13 mouse cellular contexts compared by ENCODE assay signal in genomic region chr7:141441460-141441859, GRCm38 (mm10). TPM values are rescaled to one million over a fixed set of nuclear protein-coding genes. Genes with fewer than 3 reads are reported as not detected.
DNase-seq lines count a peak whose midpoint lies in the region; ATAC-seq and TF ChIP-seq lines count a peak whose summit lies in the region.
"Had no signal": no experiment of that assay in that cellular context is flagged by ENCODE, and none has a peak within 500 bp of the region (broad histone marks: within the 10 kb centered on the region; RNA-seq: fewer than 3 reads in every experiment).

No protein-coding gene starts in this region.

- H3K4me2 ChIP-seq in heart, embryonic 12.5 days: 0 out of 2 replicates have a peak overlapping the region, but pooled peaks have one; percentile 89
- no peak overlapping the region; the same call in 1 of the 2 replicates for H3K4me2 ChIP-seq in heart, embryonic 11.5 days
- no peak overlapping the region for H3K4me2 ChIP-seq in midbrain, embryonic 13.5 days (replicated peaks)
- no peak overlapping the region for H3K4me2 ChIP-seq in midbrain, embryonic 16.5 days (ENCODE audit: low read length)
- no peak overlapping the region for H3K4me2 ChIP-seq in myocyte (ENCODE audit: low read depth)

- no peak overlapping the region for H3K27ac ChIP-seq in heart, embryonic 12.5 days (ENCODE audit: poor library complexity, severe bottlenecking)
- H3K27ac ChIP-seq in heart, embryonic 11.5 days (ENCODE audit: low read depth, low read length): no peak overlapping the region
- no peak overlapping the region for H3K27ac ChIP-seq in midbrain, embryonic 13.5 days
- H3K27ac ChIP-seq in midbrain, embryonic 16.5 days (ENCODE audit: low read length): no peak overlapping the region

- H3K9me3 ChIP-seq in heart, embryonic 12.5 days (replicated peaks): no peaks in the 10 kb centered on the region
- H3K9me3 ChIP-seq in heart, embryonic 11.5 days (replicated peaks; ENCODE audit: control insufficient read depth, low read length): no peaks in the 10 kb centered on the region
- no peaks in the 10 kb centered on the region for H3K9me3 ChIP-seq in midbrain, embryonic 13.5 days
- no peaks in the 10 kb centered on the region for H3K9me3 ChIP-seq in midbrain, embryonic 16.5 days (replicated peaks; ENCODE audit: control insufficient read depth, low read length, poor library complexity, severe bottlenecking)

- peaks cover 32% of the 10 kb centered on the region for H3K36me3 ChIP-seq in heart, embryonic 12.5 days
- H3K36me3 ChIP-seq in heart, embryonic 11.5 days (ENCODE audit: control insufficient read depth, insufficient read depth, low read length): peaks cover 6% of the 10 kb centered on the region; the same call in 1 of the 2 replicates
- H3K36me3 ChIP-seq in midbrain, embryonic 13.5 days: peaks cover 11% of the 10 kb centered on the region
- no peaks in the 10 kb centered on the region for H3K36me3 ChIP-seq in midbrain, embryonic 16.5 days (ENCODE audit: control insufficient read depth, insufficient read depth, low read length)
- no peaks in the 10 kb centered on the region for H3K36me3 ChIP-seq in myocyte (ENCODE audit: control insufficient read depth, insufficient read depth)

- H3K27me3 ChIP-seq in heart, embryonic 12.5 days (replicated peaks): no peaks in the 10 kb centered on the region
- H3K27me3 ChIP-seq in heart, embryonic 11.5 days (ENCODE audit: control insufficient read depth, insufficient read depth, low read length): no peaks in the 10 kb centered on the region
- H3K27me3 ChIP-seq in midbrain, embryonic 13.5 days: no peaks in the 10 kb centered on the region
- no peaks in the 10 kb centered on the region for H3K27me3 ChIP-seq in midbrain, embryonic 16.5 days (ENCODE audit: control insufficient read depth, insufficient read depth, low read depth, low read length)
- H3K27me3 ChIP-seq in myocyte (ENCODE audit: control insufficient read depth, insufficient read depth, insufficient read length): no peaks in the 10 kb centered on the region

- WGBS in heart, embryonic 12.5 days: 90% methylated on average over 9 of the region's 9 CpGs
- WGBS in heart, embryonic 11.5 days (ENCODE audit: insufficient replicate concordance): 91% methylated on average over 9 of the region's 9 CpGs
- 95% methylated on average over 9 of the region's 9 CpGs for WGBS in midbrain, embryonic 13.5 days
- 92% methylated on average over 9 of the region's 9 CpGs for WGBS in midbrain, embryonic 16.5 days

- 0 out of 2 replicates have a peak overlapping the region, but pooled peaks have one; percentile 72 for H3K9ac ChIP-seq in heart, embryonic 12.5 days
- no peak overlapping the region for H3K9ac ChIP-seq in heart, embryonic 11.5 days (ENCODE audit: low read depth, low read length)
- H3K9ac ChIP-seq in midbrain, embryonic 13.5 days (replicated peaks): peak overlapping the region; percentile 32; the same call in 1 of the 2 replicates
- H3K9ac ChIP-seq in midbrain, embryonic 16.5 days (ENCODE audit: low read depth, low read length): no peak overlapping the region

- ATAC-seq in cerebellum, adult (ENCODE audit: insufficient number of reproducible peaks, low FRiP score, low TSS enrichment): no peak
- ATAC-seq in heart, embryonic 12.5 days (ENCODE audit: insufficient number of reproducible peaks, low FRiP score): no peak
- no peak for ATAC-seq in heart, embryonic 11.5 days (replicated peaks; ENCODE audit: insufficient number of reproducible peaks, low FRiP score, low TSS enrichment)
- ATAC-seq in midbrain, embryonic 13.5 days: no peak
- no peak for ATAC-seq in midbrain, embryonic 16.5 days
- ATAC-seq: lung, postnatal 0 days had no signal

- peaks cover 6% of the 10 kb centered on the region for H3K79me2 ChIP-seq in myocyte (ENCODE audit: control insufficient read depth, insufficient read depth)

- H3K4me1 ChIP-seq in heart, embryonic 12.5 days (replicated peaks): peaks cover 45% of the 10 kb centered on the region
- peaks cover 30% of the 10 kb centered on the region for H3K4me1 ChIP-seq in heart, embryonic 11.5 days (ENCODE audit: control insufficient read depth, insufficient read depth, low read length)
- H3K4me1 ChIP-seq in midbrain, embryonic 13.5 days (replicated peaks): peaks cover 42% of the 10 kb centered on the region
- peaks cover 6% of the 10 kb centered on the region for H3K4me1 ChIP-seq in midbrain, embryonic 16.5 days (ENCODE audit: control insufficient read depth, insufficient read depth, low read length)

- DNase-seq in cerebellum, adult 8-10 months: peak; percentile 33
- no peak for DNase-seq in right cerebral cortex, postnatal 14 days
- DNase-seq: adrenal gland, postnatal 36 days; gastrocnemius, postnatal 25 days; heart, postnatal 36 days; kidney, adult 11 months had no signal

- H3K4me3 ChIP-seq in heart, embryonic 12.5 days: no peak overlapping the region
- no peak overlapping the region for H3K4me3 ChIP-seq in heart, embryonic 11.5 days (ENCODE audit: low read depth, low read length)
- no peak overlapping the region for H3K4me3 ChIP-seq in midbrain, embryonic 13.5 days (replicated peaks)
- H3K4me3 ChIP-seq in midbrain, embryonic 16.5 days (ENCODE audit: low read depth, low read length): no peak overlapping the region
- H3K4me3 ChIP-seq in myocyte: peak overlapping the region; percentile 38

- no peak overlapping the region for H3ac ChIP-seq in myocyte (ENCODE audit: control insufficient read depth, insufficient read length)

- no peak for TF ChIP-seq POLR2A in myocyte (IDR thresholded peaks at IDR 0.05; ENCODE audit: insufficient read length, low read depth)

TF ChIP-seq in myocyte, 11 proteins besides CTCF, POLR2A, EP300 and RAD21:
- no peak for TF ChIP-seq USF1 (IDR thresholded peaks at IDR 0.05; ENCODE audit: low read depth)

RNA-seq across cellular contexts. Expression of gene Pidd1, which starts 2.4 kb away (rescaled TPM):
- 12.0 and 14.3 TPM in 2 replicates for polyA plus RNA-seq in heart, embryonic 12.5 days (2016; fragmentation: Nextera tagmentation; extraction: Ambion mirVana)
- 9.5 and 9.6 TPM in 2 replicates for polyA plus RNA-seq in heart, embryonic 11.5 days (2014; fragmentation: Nextera tagmentation; extraction: Ambion mirVana)
- 6.3 and 7.1 TPM in 2 replicates for polyA plus RNA-seq in midbrain, embryonic 13.5 days (2015; fragmentation: Nextera tagmentation; extraction: Ambion mirVana)
- polyA plus RNA-seq in midbrain, embryonic 16.5 days (2015; fragmentation: Nextera tagmentation; extraction: Ambion mirVana): 2.4 and 2.5 TPM in 2 replicates
- 1.9 TPM for polyA plus RNA-seq in myocyte (2012; fragmentation: generic; extraction: Trizol)

RNA-seq across cellular contexts. Expression of gene Slc25a22, which starts 3.8 kb away (rescaled TPM):
- 19.3 and 20.7 TPM in 2 replicates for polyA plus RNA-seq in heart, embryonic 12.5 days (2016; fragmentation: Nextera tagmentation; extraction: Ambion mirVana)
- 19.4 and 19.7 TPM in 2 replicates for polyA plus RNA-seq in heart, embryonic 11.5 days (2014; fragmentation: Nextera tagmentation; extraction: Ambion mirVana)
- 71.3 and 72.1 TPM in 2 replicates for polyA plus RNA-seq in midbrain, embryonic 13.5 days (2015; fragmentation: Nextera tagmentation; extraction: Ambion mirVana)
- 108 and 121 TPM in 2 replicates for polyA plus RNA-seq in midbrain, embryonic 16.5 days (2015; fragmentation: Nextera tagmentation; extraction: Ambion mirVana)
- polyA plus RNA-seq in myocyte (2012; fragmentation: generic; extraction: Trizol): 8.8 TPM

RNA-seq across cellular contexts. Expression of gene Rplp2, which starts 5.7 kb away (rescaled TPM):
- 867 and 941 TPM in 2 replicates for polyA plus RNA-seq in heart, embryonic 12.5 days (2016; fragmentation: Nextera tagmentation; extraction: Ambion mirVana)
- polyA plus RNA-seq in heart, embryonic 11.5 days (2014; fragmentation: Nextera tagmentation; extraction: Ambion mirVana): 873 and 1,016 TPM in 2 replicates
- polyA plus RNA-seq in midbrain, embryonic 13.5 days (2015; fragmentation: Nextera tagmentation; extraction: Ambion mirVana): 787 and 794 TPM in 2 replicates
- 607 and 649 TPM in 2 replicates for polyA plus RNA-seq in midbrain, embryonic 16.5 days (2015; fragmentation: Nextera tagmentation; extraction: Ambion mirVana)
- 5,265 TPM for polyA plus RNA-seq in myocyte (2012; fragmentation: generic; extraction: Trizol)

RNA-seq across cellular contexts. Expression of gene Cend1, which starts 12.2 kb away (rescaled TPM):
- 13.9 and 14.6 TPM in 2 replicates for polyA plus RNA-seq in heart, embryonic 12.5 days (2016; fragmentation: Nextera tagmentation; extraction: Ambion mirVana)
- polyA plus RNA-seq in heart, embryonic 11.5 days (2014; fragmentation: Nextera tagmentation; extraction: Ambion mirVana): 7.4 and 9.3 TPM in 2 replicates
- polyA plus RNA-seq in midbrain, embryonic 13.5 days (2015; fragmentation: Nextera tagmentation; extraction: Ambion mirVana): 43.6 and 44.0 TPM in 2 replicates
- polyA plus RNA-seq in midbrain, embryonic 16.5 days (2015; fragmentation: Nextera tagmentation; extraction: Ambion mirVana): 109 and 151 TPM in 2 replicates
- 0.25 TPM for polyA plus RNA-seq in myocyte (2012; fragmentation: generic; extraction: Trizol)

RNA-seq across cellular contexts. Expression of gene Pnpla2, which starts 13.5 kb away (rescaled TPM):
- 42.3 and 43.3 TPM in 2 replicates for polyA plus RNA-seq in heart, embryonic 12.5 days (2016; fragmentation: Nextera tagmentation; extraction: Ambion mirVana)
- polyA plus RNA-seq in heart, embryonic 11.5 days (2014; fragmentation: Nextera tagmentation; extraction: Ambion mirVana): 28.7 and 35.3 TPM in 2 replicates
- polyA plus RNA-seq in midbrain, embryonic 13.5 days (2015; fragmentation: Nextera tagmentation; extraction: Ambion mirVana): 16.2 and 19.2 TPM in 2 replicates
- polyA plus RNA-seq in midbrain, embryonic 16.5 days (2015; fragmentation: Nextera tagmentation; extraction: Ambion mirVana): 16.9 and 17.7 TPM in 2 replicates
- 50.5 TPM for polyA plus RNA-seq in myocyte (2012; fragmentation: generic; extraction: Trizol)

Comparison
In these comparisons a context has a peak if more than half of its experiments do, and no peak if none do; other contexts are left out.
1. H3K9ac ChIP-seq: peak in heart, embryonic 12.5 days (single experiment) and midbrain, embryonic 13.5 days (single experiment); none in heart, embryonic 11.5 days (single experiment) and midbrain, embryonic 16.5 days (single experiment).